Mouse (Mus musculus) neural tube, embryonic 13.5 days (tissue): Measurements from ENCODE around the gene Orc1. TPM values are rescaled to one million over a fixed set of nuclear protein-coding genes. Genes with fewer than 3 reads are reported as not detected.

Experiments used
- ATAC-seq: fragments of 200-750 bp; cut with Nextera tagmentation; 2 replicates; pipeline ENCODE4 v1.8.0; 2017; ENCODE audit warnings: low read depth, mild to moderate bottlenecking, moderate TSS enrichment, moderate library complexity
- H3K27ac ChIP-seq: fragments of 300-500 bp; sonication (generic); replicated peaks from 2 replicates; pipeline ENCODE4 v1.5.1; 2015; ENCODE audit warnings: moderate library complexity, mild to moderate bottlenecking, inconsistent platforms
- H3K27me3 ChIP-seq: fragments of 300-500 bp; sonication (generic); 2 replicates; pipeline ENCODE4 v1.6.1; 2015; ENCODE audit warnings: mild to moderate bottlenecking, inconsistent platforms
- H3K36me3 ChIP-seq: fragments of 300-500 bp; sonication (generic); 2 replicates; pipeline ENCODE4 v1.6.1; 2015; ENCODE audit warnings: mild to moderate bottlenecking, inconsistent platforms
- H3K4me1 ChIP-seq: fragments of 300-500 bp; sonication (generic); replicated peaks from 2 replicates; pipeline ENCODE4 v1.6.1; 2015; ENCODE audit warnings: inconsistent platforms
- H3K4me2 ChIP-seq: fragments of 300-500 bp; sonication (generic); 2 replicates; pipeline ENCODE4 v1.6.1; 2015; ENCODE audit warnings: inconsistent platforms, mild to moderate bottlenecking, moderate library complexity
- H3K4me3 ChIP-seq: fragments of 300-500 bp; sonication (generic); 2 replicates; pipeline ENCODE4 v1.5.1; 2015; ENCODE audit warnings: mild to moderate bottlenecking, inconsistent platforms
- H3K9ac ChIP-seq: fragments of 300-500 bp; sonication (generic); 2 replicates; pipeline ENCODE4 v1.6.1; 2015; ENCODE audit warnings: moderate library complexity, mild to moderate bottlenecking, inconsistent platforms
- H3K9me3 ChIP-seq: fragments of 300-500 bp; sonication (generic); 2 replicates; pipeline ENCODE4 v1.6.1; 2016; ENCODE audit warnings: inconsistent platforms
- WGBS: fragments of 180-500 bp; shearing (Covaris S2); methylation state at CpG from one replicate; pipeline ENCODE4 v1.1.7; 2015; 5-methylcytosine and 5-hydroxymethylcytosine counted together
- polyA plus RNA-seq: library from polyadenylated mRNA; unstranded; fragments of >200 nt; fragmentation: Nextera tagmentation; extraction: Ambion mirVana; gene quantifications from 2 replicates; pipeline ENCODE4 v1.2.1, GENCODE M21; 2015

Orc1 gene
- polyA plus RNA-seq, 1 experiment from 2014 or later = 1.4 TPM

- Histone ChIP-seq H3K9me3 (no peaks in the 10 kb centered on the region), H3K4me3 (no peak overlapping the region), H3K4me2 (no peak overlapping the region), H3K27ac (no peak overlapping the region), H3K4me1 (no peaks in the 10 kb centered on the region), H3K9ac (no peak overlapping the region), H3K36me3 (peaks cover 35% of the 10 kb centered on the region), H3K27me3 (no peaks in the 10 kb centered on the region)
- WGBS = 80% methylated on average over 2 of the region's 2 CpGs
- no peak for ATAC-seq
Observed at GRCm38 (mm10) chr4:108664407-108664806, 85.2 kb downstream of the Orc1 start.

Other genes starting within 250 kb of the Orc1 start
- 4.0 and 4.1 TPM in 2 replicates for gene Shisal2a, start 196.1 kb upstream of the Orc1 start, polyA plus RNA-seq
- 36.5 and 40.7 TPM in 2 replicates for gene Gpx7, start 172.5 kb upstream of the Orc1 start, polyA plus RNA-seq
- 69.7 and 97.5 TPM in 2 replicates for gene Tut4, start 120.0 kb upstream of the Orc1 start, polyA plus RNA-seq
- gene Prpf38a, start 87 bp upstream of the Orc1 start, polyA plus RNA-seq = 87.6 and 94.6 TPM in 2 replicates
- 19.0 and 19.3 TPM in 2 replicates for gene Cc2d1b, start 40.5 kb downstream of the Orc1 start, polyA plus RNA-seq
- 1.3 and 1.9 TPM in 2 replicates for gene 3110021N24Rik, start 140.2 kb downstream of the Orc1 start, polyA plus RNA-seq
- 5.1 and 6.3 TPM in 2 replicates for gene Zfyve9, start 201.4 kb downstream of the Orc1 start, polyA plus RNA-seq